Mouse (Mus musculus): ENCODE measurements around the gene Gm44503. TPM values are rescaled to one million over a fixed set of nuclear protein-coding genes. Genes with fewer than 3 reads are reported as not detected.

Gm44503 gene
- polyA plus RNA-seq (2012; rRNA removed), result not detected in 2 replicates

DNA sequence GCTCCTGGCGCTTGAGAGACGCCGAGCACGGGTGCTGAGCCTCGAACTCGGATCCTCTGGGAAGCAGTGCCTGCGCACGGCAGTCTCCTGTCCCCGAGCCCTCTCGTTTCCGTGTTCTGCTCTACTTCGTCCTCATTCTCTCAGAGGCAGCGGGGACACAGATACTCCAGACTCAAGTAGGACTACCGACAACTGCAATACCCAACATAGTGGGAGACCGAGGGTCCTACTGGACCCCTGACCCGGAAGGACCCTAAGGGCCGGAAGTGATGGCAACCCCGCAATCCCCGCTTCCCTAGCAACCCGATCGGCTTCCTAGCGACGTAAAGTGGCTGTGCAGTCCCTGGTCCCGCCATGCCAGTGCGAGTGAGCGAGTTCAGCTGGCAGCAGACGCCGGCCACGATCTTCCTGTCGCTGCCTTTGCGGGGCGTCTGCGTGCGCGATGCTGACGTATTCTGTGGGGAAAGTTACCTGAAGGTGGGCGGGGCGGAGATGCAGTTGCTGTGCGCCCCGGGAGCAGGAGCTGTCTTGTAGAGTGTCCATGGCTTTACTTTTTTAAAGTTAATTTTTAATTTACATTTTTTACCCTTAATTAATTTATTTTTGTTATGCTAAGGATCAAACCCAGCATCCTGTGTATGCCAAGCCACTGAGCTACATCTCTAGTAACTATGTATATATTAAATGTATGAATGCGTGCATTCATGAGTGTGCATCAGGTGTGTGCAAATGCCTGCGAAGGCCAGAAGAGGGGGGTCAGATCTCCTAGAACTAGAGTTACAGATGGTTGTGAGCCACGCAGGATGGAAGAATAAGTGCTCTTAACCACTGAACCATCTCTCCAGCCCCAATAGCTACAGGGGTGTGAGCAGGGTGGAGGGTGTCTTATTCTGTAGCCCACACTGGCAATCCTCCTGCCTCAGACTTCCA is at the start of gene Gm44503, which contains the start of gene Dyx1c1:
TSS of gene Gm44503 (plus strand) at position 332 of the 930 bp plus-strand sequence.
TSS of gene Dyx1c1 (plus strand) at position 265 of the 930 bp plus-strand sequence.
- Histone ChIP-seq H3K27me3 (ENCODE audit: control insufficient read depth, insufficient read depth, low read length) (no peaks in the 10 kb centered on the region), H3K4me3 (ENCODE audit: control insufficient read depth, insufficient read depth, low read length) (peak within 1 kb of the TSS; percentile 64), H3K4me1 (replicated peaks; ENCODE audit: control insufficient read depth, insufficient read depth, low read length) (peaks cover 17% of the 10 kb centered on the region), H3K36me3 (ENCODE audit: control insufficient read depth, insufficient read depth, low read length) (no peaks in the 10 kb centered on the region), H3K27ac (ENCODE audit: control insufficient read depth, insufficient read depth, low read length) (no peak within 1 kb of the TSS)
- DNase-seq, result peak; percentile 77
- 5% methylated on average over 43 of the region's 43 CpGs for WGBS
- TF ChIP-seq CTCF (IDR thresholded peaks at IDR 0.05; ENCODE audit: borderline replicate concordance, control insufficient read depth, extremely low read depth, insufficient read depth, low read length, poor library complexity) (0 out of 2 replicates have a peak, but pooled peaks have one; percentile 64), POLR2A (IDR thresholded peaks at IDR 0.05; ENCODE audit: control insufficient read depth, extremely low read depth, insufficient read depth, low read length, poor library complexity) (no peak)

DNA sequence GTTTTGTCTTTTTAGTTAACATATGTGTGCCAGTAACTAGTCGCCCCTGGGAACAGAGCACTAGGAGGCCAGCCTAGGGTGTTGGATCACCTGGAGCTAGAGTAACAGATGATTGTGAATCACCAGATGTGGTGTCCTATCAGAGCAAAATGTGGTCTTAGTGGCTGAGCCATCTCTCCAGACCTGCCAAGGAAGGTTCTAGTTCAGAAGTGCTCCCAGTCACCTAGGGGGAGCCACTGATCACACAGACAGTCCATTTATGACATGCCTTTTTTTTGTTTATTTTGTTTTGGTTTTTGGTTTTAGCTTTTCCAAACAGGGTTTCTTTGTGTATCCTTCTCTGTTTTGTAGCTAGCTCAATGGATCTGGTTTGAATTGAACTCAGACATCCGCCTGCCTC is 47.3 kb upstream of the Gm44503 start:
- H3K36me3 ChIP-seq (ENCODE audit: control insufficient read depth, insufficient read depth, low read length), result no peaks in the 10 kb centered on the region
- no peak overlapping the region for H3K4me3 ChIP-seq (ENCODE audit: control insufficient read depth, insufficient read depth, low read length)
- WGBS, result 97% methylated on average over 2 of the region's 2 CpGs
- no peak overlapping the region for H3K27ac ChIP-seq (ENCODE audit: control insufficient read depth, insufficient read depth, low read length)
- no peaks in the 10 kb centered on the region for H3K27me3 ChIP-seq (ENCODE audit: control insufficient read depth, insufficient read depth, low read length)
- no peaks in the 10 kb centered on the region for H3K4me1 ChIP-seq (replicated peaks; ENCODE audit: control insufficient read depth, insufficient read depth, low read length)
- TF ChIP-seq POLR2A (IDR thresholded peaks at IDR 0.05; ENCODE audit: control insufficient read depth, extremely low read depth, insufficient read depth, low read length, poor library complexity) (no peak), CTCF (IDR thresholded peaks at IDR 0.05; ENCODE audit: borderline replicate concordance, control insufficient read depth, extremely low read depth, insufficient read depth, low read length, poor library complexity) (no peak)
- DNase-seq, result no peak

DNA sequence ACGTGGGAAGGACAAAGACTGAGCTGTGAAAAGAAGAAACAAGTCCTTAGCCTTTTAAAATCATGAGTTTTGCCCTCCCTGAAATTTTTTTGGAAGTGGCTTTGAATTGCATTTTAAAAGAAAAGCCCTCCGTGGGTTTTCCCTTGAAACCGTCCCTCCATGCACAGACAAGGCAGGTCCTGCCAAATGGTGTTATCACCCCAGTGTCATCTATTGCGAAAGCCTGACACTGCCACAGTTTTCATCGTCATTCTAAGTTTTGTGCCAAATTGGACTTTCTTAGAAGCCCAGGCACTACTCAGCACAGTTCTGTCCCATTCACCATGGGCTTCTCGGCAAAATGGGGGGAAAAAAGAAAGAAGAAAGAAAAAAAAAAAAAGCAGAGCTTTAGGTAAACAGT is 45.1 kb upstream of the Gm44503 start:
- TF ChIP-seq CTCF (IDR thresholded peaks at IDR 0.05; ENCODE audit: borderline replicate concordance, control insufficient read depth, extremely low read depth, insufficient read depth, low read length, poor library complexity) (no peak), POLR2A (IDR thresholded peaks at IDR 0.05; ENCODE audit: control insufficient read depth, extremely low read depth, insufficient read depth, low read length, poor library complexity) (no peak)
- WGBS, result 76% methylated on average over 6 of the region's 6 CpGs
- H3K27me3 ChIP-seq (ENCODE audit: control insufficient read depth, insufficient read depth, low read length), result no peaks in the 10 kb centered on the region
- H3K4me1 ChIP-seq (replicated peaks; ENCODE audit: control insufficient read depth, insufficient read depth, low read length), result no peaks in the 10 kb centered on the region
- no peak for DNase-seq
- no peaks in the 10 kb centered on the region for H3K36me3 ChIP-seq (ENCODE audit: control insufficient read depth, insufficient read depth, low read length)
- no peak overlapping the region for H3K4me3 ChIP-seq (ENCODE audit: control insufficient read depth, insufficient read depth, low read length)
- H3K27ac ChIP-seq (ENCODE audit: control insufficient read depth, insufficient read depth, low read length), result no peak overlapping the region

- H3K4me3 ChIP-seq (ENCODE audit: control insufficient read depth, insufficient read depth, low read length), result no peak overlapping the region
- H3K27ac ChIP-seq (ENCODE audit: control insufficient read depth, insufficient read depth, low read length), result no peak overlapping the region
- TF ChIP-seq POLR2A (IDR thresholded peaks at IDR 0.05; ENCODE audit: control insufficient read depth, extremely low read depth, insufficient read depth, low read length, poor library complexity) (no peak), CTCF (IDR thresholded peaks at IDR 0.05; ENCODE audit: borderline replicate concordance, control insufficient read depth, extremely low read depth, insufficient read depth, low read length, poor library complexity) (no peak)
- 15% methylated on average over 7 of the region's 7 CpGs for WGBS
- H3K27me3 ChIP-seq (ENCODE audit: control insufficient read depth, insufficient read depth, low read length), result no peaks in the 10 kb centered on the region
- no peaks in the 10 kb centered on the region for H3K36me3 ChIP-seq (ENCODE audit: control insufficient read depth, insufficient read depth, low read length)
- no peaks in the 10 kb centered on the region for H3K4me1 ChIP-seq (replicated peaks; ENCODE audit: control insufficient read depth, insufficient read depth, low read length)
- no peak for DNase-seq
These were observed 42.9 kb upstream of the Gm44503 start for GRCm38 (mm10) chr9:72915728-72916127.

DNA sequence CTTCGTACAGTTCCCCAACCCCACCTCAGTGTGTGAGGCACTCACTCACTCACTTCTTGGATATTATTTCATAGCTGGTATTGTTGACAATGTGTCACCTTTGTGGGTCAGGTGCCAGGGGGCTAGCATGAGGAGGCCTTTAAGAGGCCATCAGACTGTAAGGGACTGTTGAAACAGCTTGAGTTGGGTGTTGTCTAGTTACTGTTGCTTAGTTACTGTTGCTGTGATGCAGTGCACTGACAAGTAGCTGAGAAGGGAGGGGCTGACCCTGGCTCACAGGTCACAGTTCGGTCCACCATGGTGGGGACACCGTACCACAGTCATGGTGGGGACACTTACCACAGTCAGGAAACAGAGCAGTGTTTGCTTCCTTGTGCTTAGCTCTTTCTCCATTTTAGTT is 35.6 kb upstream of the Gm44503 start:
- Histone ChIP-seq H3K4me3 (ENCODE audit: control insufficient read depth, insufficient read depth, low read length) (no peak overlapping the region), H3K36me3 (ENCODE audit: control insufficient read depth, insufficient read depth, low read length) (no peaks in the 10 kb centered on the region), H3K27me3 (ENCODE audit: control insufficient read depth, insufficient read depth, low read length) (peaks cover 13% of the 10 kb centered on the region), H3K27ac (ENCODE audit: control insufficient read depth, insufficient read depth, low read length) (no peak overlapping the region), H3K4me1 (replicated peaks; ENCODE audit: control insufficient read depth, insufficient read depth, low read length) (peaks cover 6% of the 10 kb centered on the region; the same call in 1 of the 2 replicates)
- WGBS, result 75% methylated on average over 3 of the region's 3 CpGs
- DNase-seq, result no peak
- TF ChIP-seq CTCF (IDR thresholded peaks at IDR 0.05; ENCODE audit: borderline replicate concordance, control insufficient read depth, extremely low read depth, insufficient read depth, low read length, poor library complexity) (no peak), POLR2A (IDR thresholded peaks at IDR 0.05; ENCODE audit: control insufficient read depth, extremely low read depth, insufficient read depth, low read length, poor library complexity) (no peak)

GRCm38 (mm10) chr9:72925021-72925934 is 33.4 kb upstream of the Gm44503 start, which contains the start of gene Pygo1:
TSS of gene Pygo1 (plus strand) at chr9:72925645.
- TF ChIP-seq CTCF (IDR thresholded peaks at IDR 0.05; ENCODE audit: borderline replicate concordance, control insufficient read depth, extremely low read depth, insufficient read depth, low read length, poor library complexity), result no peak
- TF ChIP-seq POLR2A (IDR thresholded peaks at IDR 0.05; ENCODE audit: control insufficient read depth, extremely low read depth, insufficient read depth, low read length, poor library complexity), result no peak
- Histone ChIP-seq H3K4me1 (replicated peaks; ENCODE audit: control insufficient read depth, insufficient read depth, low read length) (peaks cover 6% of the 10 kb centered on the region; the same call in 1 of the 2 replicates), H3K4me3 (ENCODE audit: control insufficient read depth, insufficient read depth, low read length) (peak within 1 kb of the TSS; percentile 34), H3K27ac (ENCODE audit: control insufficient read depth, insufficient read depth, low read length) (no peak within 1 kb of the TSS), H3K27me3 (ENCODE audit: control insufficient read depth, insufficient read depth, low read length) (peaks cover 13% of the 10 kb centered on the region), H3K36me3 (ENCODE audit: control insufficient read depth, insufficient read depth, low read length) (no peaks in the 10 kb centered on the region)
- WGBS, result 2% methylated on average over 93 of the region's 108 CpGs
- DNase-seq, result no peak

All from thymus, adult 2 months (tissue).